Mouse (Mus musculus) left cerebral cortex, adult 18-20 months (tissue): Measurements from ENCODE around the gene Gse1. TPM values are rescaled to one million over a fixed set of nuclear protein-coding genes. Genes with fewer than 3 reads are reported as not detected.

ENCODE experiments used
- DNase-seq, 2 experiments: peaks; one replicate each; pipeline ENCODE4 v3.0.0; 2021 to 2022; ENCODE audit warnings: low spot score in 2 of 2, mixed read lengths in 1 of 2
- total RNA-seq, 2 experiments: library from RNA; stranded (reverse); gene quantifications; 2 replicates each; pipeline ENCODE4 v1.2.3; 2021

Gene Gse1
- total RNA-seq, 2 experiments from 2014 or later = 79.8 to 90.8 TPM

DNA sequence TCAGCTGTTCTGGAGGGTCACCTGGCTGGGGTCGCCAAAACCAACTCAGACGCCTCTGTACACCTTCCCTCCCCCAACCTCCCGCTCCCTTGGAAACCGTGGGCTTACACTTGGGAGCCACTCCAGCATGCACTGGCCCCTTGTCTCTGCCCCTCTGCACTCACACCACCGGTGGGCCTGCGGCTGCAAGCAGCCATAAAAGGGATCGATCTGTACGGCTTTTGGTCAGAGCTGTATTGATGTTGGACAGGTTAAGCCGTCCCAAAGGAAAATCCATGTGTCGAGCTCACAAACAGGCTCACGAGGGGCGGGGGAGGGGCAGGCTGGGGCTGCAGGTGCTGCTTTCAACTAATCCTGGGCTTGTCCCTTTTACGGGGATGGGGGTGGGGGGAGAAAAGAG is 314.7 kb downstream of the Gse1 start:
- DNase-seq = no peak

- no peak for DNase-seq
Measured at GRCm38 (mm10) chr8:120543416-120544055, 315.3 kb downstream of the Gse1 start.

- DNase-seq = no peak
Measured at GRCm38 (mm10) chr8:120544155-120544554, 315.9 kb downstream of the Gse1 start.

GRCm38 (mm10) chr8:120547562-120547961 is 319.3 kb downstream of the Gse1 start:
- no peak for DNase-seq

- peak; percentile 46 to 68 for DNase-seq
Measured at GRCm38 (mm10) chr8:120548313-120548761, 320.1 kb downstream of the Gse1 start.

DNA sequence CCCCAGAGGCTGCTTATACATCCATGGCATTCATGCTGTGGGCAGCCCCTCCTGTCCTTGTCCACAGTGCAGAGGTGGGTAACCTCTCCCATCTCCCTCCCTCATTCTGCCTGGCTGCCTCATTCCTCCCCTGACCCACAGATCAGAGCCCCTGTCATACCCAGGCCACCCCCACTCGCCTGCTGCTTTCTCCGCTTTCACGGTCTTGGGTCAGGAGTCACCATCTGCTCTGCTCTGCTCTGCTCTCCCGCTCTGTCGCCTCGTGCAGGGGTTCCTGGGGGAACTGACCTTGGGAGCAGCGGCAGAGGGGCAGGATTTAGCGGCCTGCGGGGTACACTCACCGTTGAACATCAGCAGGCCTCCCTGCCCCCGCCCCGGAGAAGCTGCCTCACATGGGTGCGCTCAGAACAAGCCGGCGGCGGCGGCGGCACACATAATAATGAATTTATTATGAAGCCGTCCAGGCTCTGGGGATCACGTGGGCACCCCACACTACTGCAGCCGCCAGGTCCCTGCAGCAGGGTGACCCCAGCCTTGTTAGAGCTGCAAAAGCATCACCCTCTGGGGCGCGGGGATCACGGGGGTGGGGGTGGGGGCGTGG is 321.2 kb downstream of the Gse1 start:
- DNase-seq = peak in 1 of 2 experiments; percentile 37

GRCm38 (mm10) chr8:120549922-120550321 is 321.7 kb downstream of the Gse1 start:
- DNase-seq = no peak

DNA sequence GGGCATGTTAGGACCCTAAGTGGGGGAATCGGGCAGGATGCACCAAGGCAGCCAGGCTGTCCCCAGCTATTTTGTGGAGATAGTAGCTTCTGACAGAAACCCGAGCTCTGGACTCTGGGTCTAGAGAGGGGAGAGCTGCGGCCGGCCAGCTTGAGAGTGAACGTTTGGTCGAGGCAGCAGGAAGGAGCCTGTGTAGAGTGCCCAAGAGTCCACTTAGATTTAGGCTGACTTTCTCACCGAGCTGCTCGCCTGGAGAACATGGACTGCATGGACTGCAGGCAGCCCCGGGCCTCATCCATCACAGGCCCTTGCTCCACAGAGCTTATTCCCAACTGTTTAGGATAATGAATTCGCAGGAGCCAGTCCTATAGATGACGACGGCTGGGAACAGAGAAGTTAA is 322.2 kb downstream of the Gse1 start:
- DNase-seq = no peak

GRCm38 (mm10) chr8:120550937-120551676 is 322.9 kb downstream of the Gse1 start:
- no peak for DNase-seq

GRCm38 (mm10) chr8:120551677-120551980 is 323.4 kb downstream of the Gse1 start:
- DNase-seq = no peak

- DNase-seq = no peak
Measured at GRCm38 (mm10) chr8:120552509-120552908, 324.3 kb downstream of the Gse1 start.

DNA sequence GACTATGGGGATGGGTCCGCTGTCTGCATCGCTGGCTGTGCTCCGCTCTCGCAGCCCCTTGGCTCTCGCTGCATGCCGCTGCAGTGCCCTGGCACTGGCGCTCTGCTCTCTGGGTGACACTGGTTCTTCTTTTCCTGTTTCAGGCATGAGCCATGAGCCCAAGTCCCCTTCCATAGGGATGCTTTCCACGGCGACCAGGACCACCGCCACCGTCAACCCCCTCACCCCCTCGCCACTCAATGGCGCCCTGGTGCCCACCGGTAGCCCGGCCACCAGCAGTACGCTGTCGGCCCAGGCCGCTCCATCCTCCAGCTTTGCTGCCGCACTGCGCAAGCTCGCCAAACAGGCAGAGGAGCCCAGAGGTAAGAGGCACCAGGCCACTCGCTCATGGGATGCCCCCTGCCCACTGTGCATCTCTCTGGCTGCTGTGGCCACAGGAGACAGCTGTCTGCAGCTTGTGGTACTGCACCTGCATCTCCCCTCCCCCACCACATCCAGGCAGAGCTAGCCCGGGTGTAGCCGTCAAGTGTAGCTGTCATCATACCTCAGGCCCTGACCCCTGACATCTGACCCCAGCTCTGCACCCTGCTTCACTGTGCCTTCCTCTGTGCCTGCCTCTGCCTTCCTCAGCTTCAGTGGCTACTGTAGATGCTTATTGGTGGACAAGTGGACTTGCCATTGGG is 325.3 kb downstream of the Gse1 start:
- no peak for DNase-seq

- no peak for DNase-seq
Measured at GRCm38 (mm10) chr8:120554466-120555039, 326.3 kb downstream of the Gse1 start.

GRCm38 (mm10) chr8:120556198-120556892 is 328.1 kb downstream of the Gse1 start:
- DNase-seq = no peak

DNA sequence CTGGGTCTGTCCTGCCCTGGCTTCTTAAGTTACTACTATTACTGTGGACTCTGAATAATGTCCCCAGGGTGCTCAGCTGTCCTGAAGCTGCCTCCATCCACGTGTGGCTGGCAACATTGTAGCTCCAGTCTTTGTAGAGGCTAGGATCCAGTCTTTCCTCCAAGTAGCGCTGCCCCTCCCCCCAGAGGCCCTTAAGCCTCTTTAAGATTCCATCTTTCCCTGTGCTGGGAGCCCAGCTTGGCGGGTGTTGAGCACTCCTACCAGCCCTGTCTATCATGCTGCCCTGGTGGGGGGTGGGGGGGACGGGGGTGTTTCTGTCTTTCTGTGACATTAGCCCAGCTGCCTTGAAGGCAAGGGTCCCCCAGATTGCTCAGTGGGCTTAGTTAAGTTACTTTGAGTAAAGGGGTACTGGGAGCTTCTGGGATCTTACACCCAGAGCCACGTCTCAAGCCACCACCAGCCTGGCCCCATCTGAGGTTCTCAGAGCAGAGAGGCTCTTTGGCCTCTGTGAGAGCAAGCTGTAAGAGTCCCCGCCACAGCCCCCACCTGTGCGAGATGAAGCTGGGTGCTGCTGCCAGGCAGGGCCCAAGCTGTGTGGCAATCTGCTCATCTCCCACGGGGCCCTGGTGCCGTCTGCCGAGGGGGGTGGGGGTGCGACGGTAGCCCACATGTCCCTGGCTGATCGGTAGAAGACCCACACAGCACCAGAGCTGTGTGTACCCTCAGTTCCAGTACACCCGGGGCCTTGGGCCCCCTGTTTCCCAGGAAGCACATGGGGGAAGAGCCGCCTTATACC is 329.1 kb downstream of the Gse1 start:
- DNase-seq = peak; percentile 73 to 85

- DNase-seq = no peak
Measured at GRCm38 (mm10) chr8:120558162-120558561, 329.9 kb downstream of the Gse1 start.

DNA sequence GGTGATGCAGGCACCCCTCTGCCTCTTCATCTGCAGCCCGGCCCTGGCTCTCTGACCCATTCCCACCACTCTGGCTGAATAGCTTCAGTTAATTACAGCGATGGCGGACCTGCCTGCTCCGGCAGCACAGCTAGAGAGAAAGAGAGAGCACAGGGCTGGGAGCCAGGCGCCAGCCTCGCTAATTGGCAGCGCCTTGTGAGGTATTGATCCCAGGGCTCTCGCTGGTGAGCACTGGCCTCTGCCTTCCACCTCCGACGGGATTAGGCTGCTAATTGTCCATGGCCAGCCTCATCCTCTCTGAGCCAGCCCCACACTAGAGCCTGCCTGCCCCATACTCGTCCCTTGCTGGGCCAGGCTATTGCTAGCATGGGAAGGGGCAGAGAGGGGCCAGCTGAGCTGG is 331.4 kb downstream of the Gse1 start:
- no peak for DNase-seq

GRCm38 (mm10) chr8:120560535-120560934 is 332.3 kb downstream of the Gse1 start:
- DNase-seq = no peak

DNA sequence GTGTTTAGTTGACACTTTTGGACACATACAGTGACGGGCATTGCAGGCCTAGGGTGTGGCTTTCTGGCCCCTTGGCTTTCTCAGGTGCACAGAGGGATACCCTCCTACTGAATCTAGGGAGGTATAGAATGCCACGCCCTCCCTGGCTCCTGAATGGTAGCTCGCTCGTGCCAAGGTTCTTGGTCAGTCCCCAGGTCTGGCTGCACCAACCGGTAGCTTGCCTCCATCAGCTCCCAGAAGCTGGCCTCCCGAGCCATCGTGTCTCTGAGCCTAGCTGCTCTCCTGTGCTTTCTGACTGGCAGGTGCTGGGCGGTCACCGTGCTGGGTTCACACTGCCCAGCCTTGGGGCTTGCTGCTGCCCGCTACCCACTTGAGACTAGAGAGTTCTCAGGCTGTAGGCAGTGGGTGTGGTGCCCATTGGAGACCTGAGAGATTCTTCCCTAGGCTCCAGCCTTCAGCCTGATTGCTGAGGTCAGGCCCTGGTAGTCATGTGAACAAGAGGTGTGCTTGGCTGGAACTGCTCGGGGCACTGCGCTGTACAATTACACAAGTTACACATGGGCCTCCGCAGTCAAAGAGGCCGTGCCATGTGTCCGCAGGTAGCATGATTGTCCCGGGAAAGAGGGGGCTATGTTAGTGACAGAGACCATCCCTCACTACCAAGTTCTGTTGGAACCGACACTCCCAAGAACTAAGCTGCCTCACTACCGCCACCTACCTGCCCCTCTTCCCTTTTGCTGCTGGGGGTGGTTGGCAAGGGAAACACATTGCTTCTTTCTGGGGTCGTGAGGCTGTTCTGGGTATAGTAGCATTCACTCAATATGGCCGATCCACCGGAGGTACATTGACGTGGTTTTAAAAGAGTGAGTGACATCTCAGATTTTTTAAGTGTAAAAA is 333.5 kb downstream of the Gse1 start:
- DNase-seq = peak in 1 of 2 experiments; percentile 41
